Mouse (Mus musculus) liver, embryonic 16.5 days (tissue): ENCODE results near the gene Tubb1. TPM values are rescaled to one million over a fixed set of nuclear protein-coding genes. Genes with fewer than 3 reads are reported as not detected.

Experiments
- ATAC-seq: fragments of 200-750 bp; cut with Nextera tagmentation; 2 replicates; pipeline ENCODE4 v1.8.0; 2017; ENCODE audit warnings: low read depth, mild to moderate bottlenecking, moderate number of reproducible peaks, moderate library complexity
- H3K27ac ChIP-seq: fragments of 300-500 bp; sonication (generic); 2 replicates; pipeline ENCODE4 v1.5.1; 2014; ENCODE audit warnings: mild to moderate bottlenecking, low read length
- H3K27me3 ChIP-seq: fragments of 300-500 bp; sonication (generic); 2 replicates; pipeline ENCODE4 v1.6.1; 2014; ENCODE audit warnings: low read depth, low read length, mixed read lengths; ENCODE audit not compliant: control insufficient read depth, insufficient read depth
- H3K36me3 ChIP-seq: fragments of 300-500 bp; sonication (generic); 2 replicates; pipeline ENCODE4 v1.6.1; 2014; ENCODE audit warnings: mild to moderate bottlenecking; ENCODE audit not compliant: control insufficient read depth, insufficient read depth
- H3K4me1 ChIP-seq: fragments of 300-500 bp; sonication (generic); 2 replicates; pipeline ENCODE4 v1.6.1; 2014; ENCODE audit warnings: low read depth, low read length, mixed read lengths; ENCODE audit not compliant: control insufficient read depth
- H3K4me2 ChIP-seq: fragments of 300-500 bp; sonication (generic); 2 replicates; pipeline ENCODE4 v1.6.1; 2014; ENCODE audit warnings: low read depth, low read length, mixed read lengths
- H3K4me3 ChIP-seq: fragments of 300-500 bp; sonication (generic); 2 replicates; pipeline ENCODE4 v1.5.1; 2014; ENCODE audit warnings: low read depth, mild to moderate bottlenecking, low read length
- H3K9ac ChIP-seq: fragments of 300-500 bp; sonication (generic); 2 replicates; pipeline ENCODE4 v1.6.1; 2014; ENCODE audit warnings: low read depth, low read length
- H3K9me3 ChIP-seq: fragments of 300-500 bp; sonication (generic); replicated peaks from 2 replicates; pipeline ENCODE4 v1.6.1; 2016; ENCODE audit warnings: low read length; ENCODE audit not compliant: control insufficient read depth
- WGBS: fragments of 180-500 bp; shearing (Covaris S2); extraction: QIAGEN DNeasy Blood & Tissue Kit; methylation state at CpG from one replicate; pipeline ENCODE4 v1.1.7; 2014; ENCODE audit not compliant: insufficient replicate concordance; 5-methylcytosine and 5-hydroxymethylcytosine counted together
- polyA plus RNA-seq: library from polyadenylated mRNA; unstranded; fragments of >200 nt; fragmentation: Nextera tagmentation; extraction: Ambion mirVana; gene quantifications from 2 replicates; pipeline ENCODE4 v1.2.1, GENCODE M21; 2015

Gene Tubb1
- polyA plus RNA-seq, 1 experiment from 2014 or later: 23.5 TPM

DNA sequence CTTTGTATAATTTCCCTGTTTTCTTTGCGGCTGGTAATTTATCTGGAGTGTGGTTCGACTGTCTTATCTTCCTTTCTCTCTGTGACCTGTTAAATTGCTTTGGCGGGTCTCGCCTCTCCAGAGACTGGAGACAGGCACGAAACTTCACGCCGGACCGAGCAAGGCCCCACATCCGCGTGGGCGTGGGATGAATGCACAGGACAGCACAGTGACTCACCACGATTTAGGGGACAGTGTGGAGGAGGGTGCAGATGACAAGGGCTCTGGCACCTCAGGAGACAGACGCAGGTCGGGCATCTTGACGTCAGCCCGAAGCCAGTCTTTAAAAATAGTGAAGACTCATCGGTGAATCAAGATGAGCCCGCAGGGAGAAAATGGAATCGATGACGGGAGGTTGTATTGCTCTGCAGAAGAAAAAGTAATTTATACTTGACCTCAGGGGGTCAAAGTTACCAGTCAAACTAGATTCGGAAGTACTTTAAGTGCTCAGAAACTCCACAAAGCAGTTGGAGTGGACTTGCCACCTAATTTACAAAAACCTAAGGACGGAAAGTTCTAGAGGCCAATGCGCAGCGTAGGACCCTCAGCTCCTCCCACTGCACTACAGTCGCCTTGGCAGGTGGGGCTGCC is 52.5 kb downstream of the Tubb1 start:
- Histone ChIP-seq H3K27me3 (no peaks in the 10 kb centered on the region), H3K36me3 (no peaks in the 10 kb centered on the region), H3K27ac (no peak overlapping the region), H3K4me3 (no peak overlapping the region), H3K9me3 (no peaks in the 10 kb centered on the region), H3K4me2 (no peak overlapping the region), H3K9ac (no peak overlapping the region), H3K4me1 (no peaks in the 10 kb centered on the region)
- WGBS: 67% methylated on average over 25 of the region's 25 CpGs
- no peak for ATAC-seq

Other genes with a start within 250 kb of the Tubb1 start
- gene Gnas, start 166.4 kb upstream of the Tubb1 start, polyA plus RNA-seq: 181 and 231 TPM in 2 replicates
- 31.8 and 34.8 TPM in 2 replicates for gene Gm20721, start 104.0 kb upstream of the Tubb1 start, polyA plus RNA-seq
- 68.7 and 69.4 TPM in 2 replicates for gene Nelfcd, start 34.9 kb upstream of the Tubb1 start, polyA plus RNA-seq
- gene Ctsz, start 11.7 kb upstream of the Tubb1 start, polyA plus RNA-seq: 125 and 128 TPM in 2 replicates
- 366 and 385 TPM in 2 replicates for gene Atp5e, start 13.4 kb downstream of the Tubb1 start, polyA plus RNA-seq
- gene Prelid3b, start 22.4 kb downstream of the Tubb1 start, polyA plus RNA-seq: 64.2 and 74.4 TPM in 2 replicates
- 0.06 and 0.07 TPM in 2 replicates for gene Zfp831, start 192.8 kb downstream of the Tubb1 start, polyA plus RNA-seq